Comparison of ENCODE assay signal across 7 mouse cellular contexts in the genomic region with DNA sequence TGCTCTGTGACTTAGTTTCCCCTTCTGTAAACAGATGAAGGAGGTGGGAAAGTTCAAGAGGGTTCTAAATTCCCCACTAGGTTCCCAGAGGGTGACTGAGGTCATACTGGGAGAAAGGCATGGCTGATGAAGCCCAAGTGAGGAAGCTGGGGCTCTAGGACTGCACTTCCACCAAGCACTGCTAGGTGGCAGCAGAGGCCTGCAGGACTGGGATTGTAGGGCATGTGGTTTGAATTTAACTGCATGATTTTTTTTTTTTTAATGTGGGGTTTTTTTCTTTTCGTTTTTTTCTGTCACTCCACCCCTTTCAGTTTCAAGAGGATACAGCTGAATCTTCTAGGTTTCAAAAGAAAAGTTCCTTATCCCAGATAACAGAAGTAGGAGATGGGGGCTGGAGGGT. TPM values are rescaled to one million over a fixed set of nuclear protein-coding genes. Genes with fewer than 3 reads are reported as not detected.
DNase-seq lines count a peak whose midpoint lies in the region; ATAC-seq and TF ChIP-seq lines count a peak whose summit lies in the region.

No protein-coding gene starts in this region.

- intact Hi-C loops in heart, postnatal 25 days (cut with DNase I) = loop anchor here (1.0 to 5.0 kb wide), 4 partner anchors 25 to 380 kb away; a partner anchor contains a TSS

- peaks cover 13% of the 10 kb centered on the region for H3K4me1 ChIP-seq in forebrain, embryonic 16.5 days (replicated peaks; ENCODE audit: control insufficient read depth, insufficient read depth, low read length)
- no peaks in the 10 kb centered on the region; the same call in 1 of the 2 replicates for H3K4me1 ChIP-seq in small intestine, adult 2 months (ENCODE audit: control insufficient read depth, insufficient read depth, insufficient read length, low read length)

- no peak overlapping the region for H3K4me2 ChIP-seq in forebrain, embryonic 16.5 days (ENCODE audit: low read length)

- H3K9me3 ChIP-seq in forebrain, embryonic 16.5 days (ENCODE audit: control insufficient read depth, low read length) = no peaks in the 10 kb centered on the region

- ATAC-seq in forebrain, embryonic 16.5 days = peak; percentile 49

- 4% methylated on average over 1 of the region's 1 CpGs for WGBS in forebrain, embryonic 16.5 days
- WGBS in small intestine, adult 2 months = 0% methylated on average over 1 of the region's 1 CpGs

- no peak overlapping the region for H3K4me3 ChIP-seq in forebrain, embryonic 16.5 days (replicated peaks; ENCODE audit: low read length)
- H3K4me3 ChIP-seq in small intestine, adult 2 months (ENCODE audit: low read depth, low read length) = no peak overlapping the region

- no peak overlapping the region for H3K9ac ChIP-seq in forebrain, embryonic 16.5 days (replicated peaks; ENCODE audit: low read depth, low read length)

- no peaks in the 10 kb centered on the region for H3K36me3 ChIP-seq in forebrain, embryonic 16.5 days (ENCODE audit: control insufficient read depth, insufficient read depth)
- no peaks in the 10 kb centered on the region for H3K36me3 ChIP-seq in small intestine, adult 2 months (ENCODE audit: control insufficient read depth, insufficient read depth, low read length)

- peak; percentile 71 for DNase-seq in T-cell, adult 2 months (ENCODE audit: low spot score)
- DNase-seq in cerebellum, adult 18-20 months = peak; percentile 71 to 83
- DNase-seq in heart, postnatal 25 days (ENCODE audit: low spot score) = peak; percentile 70
- DNase-seq in layer of hippocampus, adult 9-10 months (ENCODE audit: low spot score) = peak; percentile 77
- DNase-seq in lung, postnatal 25 days (ENCODE audit: low spot score) = peak; percentile 84

- H3K27me3 ChIP-seq in forebrain, embryonic 16.5 days (replicated peaks; ENCODE audit: control insufficient read depth, insufficient read depth, low read length) = no peaks in the 10 kb centered on the region
- H3K27me3 ChIP-seq in small intestine, adult 2 months (ENCODE audit: control insufficient read depth, insufficient read depth, low read length) = no peaks in the 10 kb centered on the region

- H3K27ac ChIP-seq in forebrain, embryonic 16.5 days (ENCODE audit: low read length) = no peak overlapping the region
- H3K27ac ChIP-seq in small intestine, adult 2 months (ENCODE audit: insufficient read depth, low read depth, low read length) = no peak overlapping the region

- TF ChIP-seq CTCF in small intestine, adult 2 months (IDR thresholded peaks at IDR 0.05; ENCODE audit: extremely low read depth, insufficient read length, insufficient replicate concordance, low read depth, low read length) = peak; percentile 93

- TF ChIP-seq POLR2A in small intestine, adult 2 months (IDR thresholded peaks at IDR 0.05; ENCODE audit: low read depth, low read length) = no peak

RNA-seq across cellular contexts. Expression of a gene that starts 24.7 kb away (rescaled TPM):
- 8.5 and 10.2 TPM in 2 replicates for polyA plus RNA-seq in forebrain, embryonic 16.5 days (2015; fragmentation: Nextera tagmentation; extraction: Ambion mirVana)
- total RNA-seq in heart, postnatal 25 days (2021) = 10 to 100 TPM; 24.0 to 28.8 TPM
- 6.8 and 8.0 TPM in 2 replicates for polyA plus RNA-seq in small intestine, adult 2 months (2012; rRNA removed)

RNA-seq across cellular contexts. Expression of a gene that starts 44.0 kb away (rescaled TPM):
- 3.9 and 4.8 TPM in 2 replicates for polyA plus RNA-seq in forebrain, embryonic 16.5 days (2015; fragmentation: Nextera tagmentation; extraction: Ambion mirVana)
- total RNA-seq in heart, postnatal 25 days (2021) = 1 to 10 TPM; 2.4 to 3.0 TPM
- polyA plus RNA-seq in small intestine, adult 2 months (2012; rRNA removed) = 7.0 and 9.5 TPM in 2 replicates
